Mouse (Mus musculus) small intestine, adult 2 months (tissue): ENCODE results near the gene Krtap4-1. TPM values are rescaled to one million over a fixed set of nuclear protein-coding genes. Genes with fewer than 3 reads are reported as not detected.
"Not testable (repeated sequence)": the region's sequence is repeated elsewhere in the genome, so short reads cannot be mapped to it uniquely, and the experiment has no call there.

Source experiments
- H3K27ac ChIP-seq: fragments of 200-500 bp; 2 replicates; pipeline ENCODE4 v1.5.1; 2012; ENCODE audit warnings: low read depth, low read length, control low read depth, inconsistent platforms; ENCODE audit not compliant: insufficient read depth
- H3K27me3 ChIP-seq: fragments of 200-500 bp; 2 replicates; pipeline ENCODE4 v1.6.1; 2012; ENCODE audit warnings: mild to moderate bottlenecking, moderate library complexity, low read length, inconsistent platforms; ENCODE audit not compliant: control insufficient read depth, insufficient read depth
- H3K36me3 ChIP-seq: fragments of 200-500 bp; 2 replicates; pipeline ENCODE4 v1.6.1; 2012; ENCODE audit warnings: mild to moderate bottlenecking, low read length, control low read depth, inconsistent platforms; ENCODE audit not compliant: control insufficient read depth, insufficient read depth
- H3K4me1 ChIP-seq: fragments of 200-500 bp; 2 replicates; pipeline ENCODE4 v1.6.1; 2012; ENCODE audit warnings: low read length, inconsistent platforms, mixed read lengths; ENCODE audit not compliant: control insufficient read depth, insufficient read depth, insufficient read length
- H3K4me3 ChIP-seq: fragments of 200-500 bp; 2 replicates; pipeline ENCODE4 v1.5.1; 2012; ENCODE audit warnings: low read depth, mild to moderate bottlenecking, control low read depth, inconsistent platforms, low read length, moderate library complexity
- CTCF ChIP-seq: fragments of 200-500 bp; IDR thresholded peaks from 2 replicates; pipeline ENCODE4 v1.5.1; 2012; ENCODE audit warnings: low read depth, mild to moderate bottlenecking, control low read depth, inconsistent platforms, low read length, moderate library complexity, mixed read lengths; ENCODE audit not compliant: insufficient replicate concordance, insufficient read length; ENCODE audit errors: extremely low read depth
- POLR2A ChIP-seq: fragments of 200-500 bp; IDR thresholded peaks from 2 replicates; pipeline ENCODE4 v1.6.1; 2012; ENCODE audit warnings: low read depth, mild to moderate bottlenecking, control low read depth, inconsistent platforms, low read length, moderate library complexity
- WGBS: fragments of 180-500 bp; shearing (Covaris S2); methylation state at CpG from one replicate; pipeline ENCODE4 v1.1.7; 2018; 5-methylcytosine and 5-hydroxymethylcytosine counted together
- polyA plus RNA-seq: library from polyadenylated mRNA; depleted of rRNA; stranded (reverse); fragments of >200 nt; gene quantifications from 2 replicates; pipeline ENCODE4 v1.2.3, GENCODE M21; 2012

Krtap4-1 gene
- polyA plus RNA-seq, 1 experiment = not detected

DNA sequence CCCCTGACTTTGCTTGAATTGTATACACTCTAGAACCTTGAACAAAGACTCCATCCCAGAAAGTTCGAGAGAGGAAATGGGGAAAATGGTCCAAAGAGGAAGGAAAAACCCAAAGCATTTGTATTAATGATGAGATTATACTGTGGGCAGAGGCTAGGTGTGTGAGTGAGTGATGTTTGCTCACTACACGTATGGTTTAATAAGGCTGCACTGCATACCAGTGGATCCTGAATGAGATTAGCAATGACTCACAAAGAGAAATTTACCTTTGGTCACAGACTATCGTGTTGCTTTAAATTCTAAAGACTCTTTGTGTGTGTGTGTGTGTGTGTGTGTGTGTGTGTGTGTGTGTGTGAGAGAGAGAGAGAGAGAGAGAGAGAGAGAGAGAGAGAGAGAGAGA lies 2.9 kb upstream of the Krtap4-1 start:
- Histone ChIP-seq H3K27ac (no peak overlapping the region), H3K4me3 (no peak overlapping the region), H3K36me3 (no peaks in the 10 kb centered on the region), H3K27me3 (no peaks in the 10 kb centered on the region), H3K4me1 (no peaks in the 10 kb centered on the region)
- TF ChIP-seq CTCF = no peak
- 39% methylated on average over 3 of the region's 3 CpGs for WGBS

GRCm38 (mm10) chr11:99620335-99620734 lies 7.7 kb downstream of the Krtap4-1 start, which contains the start of gene Gm11562:
Gene Gm11562, minus strand, starts transcription at chr11:99620435.
- Histone ChIP-seq H3K27ac (no peak within 1 kb of the TSS), H3K27me3 (no peaks in the 10 kb centered on the region), H3K4me3 (no peak within 1 kb of the TSS), H3K36me3 (no peaks in the 10 kb centered on the region), H3K4me1 (no peaks in the 10 kb centered on the region)
- 73% methylated on average over 2 of the region's 2 CpGs for WGBS
- TF ChIP-seq CTCF = no peak
- TF ChIP-seq POLR2A = no peak

GRCm38 (mm10) chr11:99614796-99615363 lies 13.2 kb downstream of the Krtap4-1 start, which contains the start of gene Krtap2-4:
Gene Krtap2-4, minus strand, starts transcription at chr11:99614846.
- Histone ChIP-seq H3K27ac (no peak within 1 kb of the TSS), H3K4me1 (peaks cover 3% of the 10 kb centered on the region; the same call in 1 of the 2 replicates), H3K27me3 (no peaks in the 10 kb centered on the region), H3K36me3 (no peaks in the 10 kb centered on the region), H3K4me3 (no peak within 1 kb of the TSS)
- WGBS = 41% methylated on average over 3 of the region's 3 CpGs
- no peak for TF ChIP-seq POLR2A
- TF ChIP-seq CTCF = no peak

- not testable (repeated sequence) for H3K27me3 ChIP-seq, H3K4me1 ChIP-seq, H3K36me3 ChIP-seq, H3K27ac ChIP-seq, H3K4me3 ChIP-seq
- WGBS = 53% methylated on average over 2 of the region's 2 CpGs
These were observed 17.9 kb downstream of the Krtap4-1 start, which contains the start of gene Gm11937 for GRCm38 (mm10) chr11:99610089-99610488. Gene Gm11937, minus strand, starts transcription at chr11:99610189.

DNA sequence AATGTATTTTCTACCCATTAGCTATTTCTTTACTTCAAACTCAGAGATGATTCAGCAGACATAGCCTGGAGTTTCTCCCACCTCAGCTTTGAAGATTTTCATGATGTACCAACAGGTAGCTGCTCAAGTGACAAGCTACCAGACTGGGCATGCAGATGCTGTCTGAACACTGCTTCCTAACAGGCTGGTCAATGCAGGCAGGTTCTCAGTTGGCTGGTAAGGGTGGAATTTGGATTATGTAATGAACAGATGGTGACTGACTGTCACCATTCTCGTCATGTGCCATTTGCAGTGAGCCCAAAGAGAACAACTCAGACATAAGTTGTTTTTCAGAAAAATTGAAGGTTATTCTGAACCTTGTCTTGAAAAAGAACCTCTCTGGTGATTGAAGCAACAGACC lies 18.9 kb downstream of the Krtap4-1 start:
- no peak for TF ChIP-seq CTCF
- TF ChIP-seq POLR2A = no peak
- H3K4me1 ChIP-seq = peaks cover 5% of the 10 kb centered on the region; the same call in 1 of the 2 replicates
- WGBS = 84% methylated on average over 1 of the region's 1 CpGs
- no peaks in the 10 kb centered on the region for H3K36me3 ChIP-seq
- no peak overlapping the region for H3K27ac ChIP-seq
- no peaks in the 10 kb centered on the region for H3K27me3 ChIP-seq
- no peak overlapping the region for H3K4me3 ChIP-seq

DNA sequence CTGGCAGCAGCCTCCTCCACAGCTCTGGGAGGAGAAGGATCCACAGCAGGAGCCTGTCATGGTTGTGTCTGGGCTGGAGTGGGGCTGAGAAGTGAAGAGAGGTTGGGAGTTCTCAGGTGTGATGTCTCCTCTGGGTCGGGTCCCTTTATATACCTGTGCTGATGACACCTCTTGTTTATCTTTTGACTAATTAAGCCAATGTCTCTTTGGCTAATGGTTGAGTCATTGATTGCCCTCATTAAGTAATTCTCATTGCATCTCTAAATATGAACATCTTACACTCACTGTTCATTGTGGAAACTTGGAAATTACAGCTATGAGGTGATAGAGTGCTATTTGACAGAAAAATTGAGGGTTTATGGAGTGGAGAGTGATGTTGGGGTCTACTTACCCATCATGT lies 24.8 kb downstream of the Krtap4-1 start, which contains the start of gene Gm11938:
TSS of gene Gm11938 (minus strand) at position 101 of the 400 bp plus-strand sequence.
- not testable (repeated sequence) for H3K27ac ChIP-seq, H3K4me1 ChIP-seq, H3K36me3 ChIP-seq, H3K27me3 ChIP-seq, H3K4me3 ChIP-seq
- WGBS = 28% methylated on average over 1 of the region's 1 CpGs

DNA sequence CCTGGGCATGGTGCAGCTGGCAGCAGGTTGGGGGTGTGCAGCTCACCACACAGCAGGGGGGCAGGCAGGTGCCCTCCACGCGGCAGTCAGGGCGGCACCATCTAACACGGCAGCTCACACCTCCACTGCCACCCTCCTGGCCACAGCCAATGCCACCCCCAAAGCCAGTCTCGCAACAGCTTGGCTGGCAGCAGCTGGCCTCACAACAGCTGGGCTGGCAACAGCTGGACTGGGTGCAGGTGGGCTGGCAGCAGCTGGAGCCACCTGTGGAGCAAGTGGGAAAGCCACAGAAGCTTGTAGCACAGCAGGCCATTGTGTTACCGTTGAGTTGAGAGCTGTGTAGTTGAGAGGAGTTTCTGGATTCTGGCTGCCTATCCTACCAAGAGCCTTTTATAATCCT lies 30.3 kb downstream of the Krtap4-1 start, which contains the start of gene Krtap9-3:
TSS of gene Krtap9-3 (minus strand) at position 364 of the 400 bp plus-strand sequence.
- H3K27ac ChIP-seq, H3K36me3 ChIP-seq, H3K4me3 ChIP-seq, H3K27me3 ChIP-seq, H3K4me1 ChIP-seq: not testable (repeated sequence)
- WGBS = 55% methylated on average over 6 of the region's 6 CpGs

DNA sequence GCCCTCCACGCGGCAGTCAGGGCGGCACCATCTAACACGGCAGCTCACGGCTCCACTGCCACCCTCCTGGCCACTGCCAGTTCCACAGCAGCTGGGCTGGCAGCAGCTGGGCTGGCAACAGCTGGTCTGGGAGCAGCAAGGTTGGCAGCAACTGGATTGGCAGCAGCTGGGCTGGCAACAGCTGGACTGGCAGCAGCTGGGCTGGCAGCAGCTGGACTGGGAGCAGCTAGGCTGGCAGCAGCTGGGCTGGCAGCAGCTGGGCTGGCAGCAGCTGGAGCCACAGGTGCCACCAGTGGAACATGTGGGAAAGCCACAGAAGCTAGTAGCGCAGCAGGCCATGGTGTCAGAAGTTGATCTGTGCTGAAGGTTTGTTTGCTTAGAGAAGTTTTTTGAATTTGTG lies 37.1 kb downstream of the Krtap4-1 start, which contains the start of gene Krtap1-3:
TSS of gene Krtap1-3 (minus strand) at position 359 of the 400 bp plus-strand sequence.
- H3K27me3 ChIP-seq = no peaks in the 10 kb centered on the region
- WGBS = 74% methylated on average over 6 of the region's 6 CpGs
- no peak within 1 kb of the TSS for H3K27ac ChIP-seq
- H3K4me1 ChIP-seq = peaks cover 4% of the 10 kb centered on the region; the same call in 1 of the 2 replicates
- TF ChIP-seq POLR2A (no peak), CTCF (no peak)
- H3K4me3 ChIP-seq = no peak within 1 kb of the TSS
- H3K36me3 ChIP-seq = no peaks in the 10 kb centered on the region
